Mouse (Mus musculus) cortical plate, adult 2 months (tissue): ENCODE results near the gene Pdxdc1.

Experiments used
- CTCF ChIP-seq: fragments of 200-500 bp; IDR thresholded peaks from 2 replicates; pipeline ENCODE4 v1.5.1; 2011; ENCODE audit warnings: mild to moderate bottlenecking, control low read depth, low read length; ENCODE audit not compliant: insufficient read depth; ENCODE audit errors: extremely low read depth
- POLR2A ChIP-seq: fragments of 200-500 bp; IDR thresholded peaks from 2 replicates; pipeline ENCODE4 v1.6.1; 2011; ENCODE audit warnings: mild to moderate bottlenecking, low read length, control low read depth; ENCODE audit not compliant: insufficient read depth; ENCODE audit errors: extremely low read depth

DNA sequence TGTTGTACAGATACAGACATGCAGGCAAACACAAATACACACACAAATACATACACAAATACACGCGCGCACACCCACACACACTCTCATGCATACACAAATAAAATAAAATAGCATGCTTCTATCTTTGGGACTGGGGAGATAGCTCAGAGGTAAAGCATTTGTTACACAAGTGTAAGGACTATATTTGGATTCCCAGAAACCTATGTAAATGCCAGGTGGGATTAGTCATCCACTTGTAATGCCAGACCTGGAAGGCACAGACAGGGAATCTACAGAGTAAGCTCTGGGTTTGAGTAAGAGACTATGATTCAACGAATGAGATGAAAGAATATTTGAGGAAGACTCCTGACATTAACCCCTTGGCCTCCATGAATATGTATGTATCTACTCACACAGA is 27.4 kb downstream of the Pdxdc1 start:
- no peak for TF ChIP-seq POLR2A
- no peak for TF ChIP-seq CTCF
